Mouse (Mus musculus): Measurements from ENCODE around the gene Arl6ip5. TPM values are rescaled to one million over a fixed set of nuclear protein-coding genes. Genes with fewer than 3 reads are reported as not detected.
A peak's percentile ranks its signal among the peaks of the same experiment; 100 is the strongest.

Arl6ip5 gene
- polyA plus RNA-seq, 1 experiment from 2014 or later: 143 TPM

GRCm38 (mm10) chr6:97276366-97276765 is 65.9 kb downstream of the Arl6ip5 start:
- peak overlapping the region; percentile 31 for H3K4me2 ChIP-seq
- H3K9ac ChIP-seq (replicated peaks): no peak overlapping the region
- H3K27ac ChIP-seq (replicated peaks): peak overlapping the region; percentile 68
- no peak; the same call in 1 of the 2 replicates for ATAC-seq (ENCODE audit: low FRiP score)
- H3K4me1 ChIP-seq: peaks cover 27% of the 10 kb centered on the region
- H3K9me3 ChIP-seq (replicated peaks): no peaks in the 10 kb centered on the region
- H3K36me3 ChIP-seq: no peaks in the 10 kb centered on the region
- no peaks in the 10 kb centered on the region for H3K27me3 ChIP-seq (replicated peaks)
- no peak overlapping the region for H3K4me3 ChIP-seq (replicated peaks)
- WGBS: 19% methylated on average over 4 of the region's 4 CpGs

- WGBS: 60% methylated on average over 5 of the region's 5 CpGs
These were observed 66.5 kb downstream of the Arl6ip5 start for GRCm38 (mm10) chr6:97276890-97277497.

GRCm38 (mm10) chr6:97278014-97278787 is 67.7 kb downstream of the Arl6ip5 start:
- Histone ChIP-seq H3K27ac (replicated peaks) (no peak overlapping the region), H3K9ac (replicated peaks) (0 out of 2 replicates have a peak overlapping the region, but pooled peaks have one; percentile 4), H3K36me3 (no peaks in the 10 kb centered on the region), H3K4me1 (peaks cover 27% of the 10 kb centered on the region), H3K4me3 (replicated peaks) (peak overlapping the region; percentile 26), H3K4me2 (peak overlapping the region; percentile 61), H3K27me3 (replicated peaks) (no peaks in the 10 kb centered on the region), H3K9me3 (replicated peaks) (no peaks in the 10 kb centered on the region)
- peak; percentile 56; the same call in 1 of the 2 replicates for ATAC-seq (ENCODE audit: low FRiP score)
- 4% methylated on average over 19 of the region's 19 CpGs for WGBS

More at GRCm38 (mm10) chr6:97276890-97277497, 66.5 kb downstream of the Arl6ip5 start:
- Histone ChIP-seq H3K27ac (replicated peaks) (peak overlapping the region; percentile 68; the same call in 1 of the 2 replicates), H3K4me1 (peaks cover 27% of the 10 kb centered on the region), H3K4me2 (no peak overlapping the region), H3K9me3 (replicated peaks) (no peaks in the 10 kb centered on the region), H3K4me3 (replicated peaks) (no peak overlapping the region), H3K27me3 (replicated peaks) (no peaks in the 10 kb centered on the region), H3K36me3 (no peaks in the 10 kb centered on the region), H3K9ac (replicated peaks) (no peak overlapping the region)
- ATAC-seq (ENCODE audit: low FRiP score): no peak

- Histone ChIP-seq H3K9ac (replicated peaks) (no peak overlapping the region), H3K4me2 (no peak overlapping the region), H3K4me1 (peaks cover 27% of the 10 kb centered on the region), H3K27ac (replicated peaks) (no peak overlapping the region), H3K4me3 (replicated peaks) (no peak overlapping the region), H3K36me3 (no peaks in the 10 kb centered on the region), H3K27me3 (replicated peaks) (no peaks in the 10 kb centered on the region), H3K9me3 (replicated peaks) (no peaks in the 10 kb centered on the region)
- 54% methylated on average over 6 of the region's 6 CpGs for WGBS
- ATAC-seq (ENCODE audit: low FRiP score): no peak
These were observed 68.4 kb downstream of the Arl6ip5 start for GRCm38 (mm10) chr6:97278878-97279277.

Other genes with a start within 250 kb of the Arl6ip5 start
- 3.2 and 4.0 TPM in 2 replicates for gene Fam19a4, start 150.3 kb upstream of the Arl6ip5 start, polyA plus RNA-seq (2015; fragmentation: Nextera tagmentation; extraction: Ambion mirVana)
- gene Eogt, start 61.5 kb upstream of the Arl6ip5 start, polyA plus RNA-seq (2015; fragmentation: Nextera tagmentation; extraction: Ambion mirVana): 13.3 and 13.5 TPM in 2 replicates
- gene Tmf1, start 31.6 kb upstream of the Arl6ip5 start, polyA plus RNA-seq (2015; fragmentation: Nextera tagmentation; extraction: Ambion mirVana): 37.5 and 37.8 TPM in 2 replicates
- gene Uba3, start 5.0 kb upstream of the Arl6ip5 start, polyA plus RNA-seq (2015; fragmentation: Nextera tagmentation; extraction: Ambion mirVana): 82.6 and 84.8 TPM in 2 replicates
- 0.61 and 0.63 TPM in 2 replicates for gene Lmod3, start 42.1 kb downstream of the Arl6ip5 start, polyA plus RNA-seq (2015; fragmentation: Nextera tagmentation; extraction: Ambion mirVana)